Mouse (Mus musculus) midbrain, embryonic 14.5 days (tissue): ENCODE data around the gene Sirt4. TPM values are rescaled to one million over a fixed set of nuclear protein-coding genes. Genes with fewer than 3 reads are reported as not detected.
"Not testable (repeated sequence)": the region's sequence is repeated elsewhere in the genome, so short reads cannot be mapped to it uniquely, and the experiment has no call there.

Experiments used
- ATAC-seq: fragments of 200-750 bp; cut with Nextera tagmentation; 2 replicates; pipeline ENCODE4 v1.8.0; 2017; ENCODE audit warnings: moderate number of reproducible peaks, moderate library complexity; ENCODE audit not compliant: low FRiP score, low TSS enrichment
- DNase-seq: peaks from one replicate; pipeline ENCODE4 v3.0.0-alpha.2; 2015
- H3K27ac ChIP-seq: fragments of 300-500 bp; sonication (generic); replicated peaks from 2 replicates; pipeline ENCODE4 v1.5.1; 2014; ENCODE audit warnings: mild to moderate bottlenecking, low read depth, low read length, moderate library complexity
- H3K27me3 ChIP-seq: fragments of 300-500 bp; sonication (generic); 2 replicates; pipeline ENCODE4 v1.6.1; 2014; ENCODE audit warnings: low read length, control low read depth, mixed read lengths; ENCODE audit not compliant: control insufficient read depth, insufficient read depth
- H3K36me3 ChIP-seq: fragments of 300-500 bp; sonication (generic); 2 replicates; pipeline ENCODE4 v1.6.1; 2014; ENCODE audit warnings: low read length, control low read depth; ENCODE audit not compliant: control insufficient read depth, insufficient read depth
- H3K4me1 ChIP-seq: fragments of 300-500 bp; sonication (generic); 2 replicates; pipeline ENCODE4 v1.6.1; 2014; ENCODE audit warnings: mild to moderate bottlenecking, antibody characterized with exemption, low read length, control low read depth; ENCODE audit not compliant: control insufficient read depth, insufficient read depth
- H3K4me2 ChIP-seq: fragments of 300-500 bp; sonication (generic); 2 replicates; pipeline ENCODE4 v1.6.1; 2014; ENCODE audit warnings: mild to moderate bottlenecking, low read length, moderate library complexity
- H3K4me3 ChIP-seq: fragments of 300-500 bp; sonication (generic); replicated peaks from 2 replicates; pipeline ENCODE4 v1.5.1; 2014; ENCODE audit warnings: low read depth, low read length
- H3K9ac ChIP-seq: fragments of 300-500 bp; sonication (generic); replicated peaks from 2 replicates; pipeline ENCODE4 v1.6.1; 2014; ENCODE audit warnings: mild to moderate bottlenecking, low read length, moderate library complexity
- H3K9me3 ChIP-seq: fragments of 300-500 bp; sonication (generic); 2 replicates; pipeline ENCODE4 v1.6.1; 2016; ENCODE audit warnings: low read length, control low read depth, mixed read lengths; ENCODE audit not compliant: control insufficient read depth
- WGBS: fragments of 180-500 bp; shearing (Covaris S2); extraction: QIAGEN DNeasy Blood & Tissue Kit; methylation state at CpG from one replicate; pipeline ENCODE4 v1.1.7; 2014; 5-methylcytosine and 5-hydroxymethylcytosine counted together
- polyA plus RNA-seq: library from polyadenylated mRNA; unstranded; fragments of >200 nt; fragmentation: Nextera tagmentation; extraction: Ambion mirVana; gene quantifications from 2 replicates; pipeline ENCODE4 v1.2.1, GENCODE M21; 2014

The Sirt4 gene
- polyA plus RNA-seq, 1 experiment from 2014 or later: 23.8 TPM

- no peak for DNase-seq
- H3K27ac ChIP-seq: no peak overlapping the region
- no peak overlapping the region for H3K4me3 ChIP-seq
- no peak for ATAC-seq
- 0 out of 2 replicates have a peak, but pooled peaks cover 3% of the 10 kb centered on the region for H3K4me1 ChIP-seq
- no peaks in the 10 kb centered on the region for H3K9me3 ChIP-seq
- H3K4me2 ChIP-seq: no peak overlapping the region
- 91% methylated on average over 4 of the region's 4 CpGs for WGBS
- H3K9ac ChIP-seq: no peak overlapping the region; the same call in 1 of the 2 replicates
- H3K27me3 ChIP-seq: no peaks in the 10 kb centered on the region
- no peaks in the 10 kb centered on the region for H3K36me3 ChIP-seq
Observed at GRCm38 (mm10) chr5:115525416-115525815, 40.9 kb upstream of the Sirt4 start.

GRCm38 (mm10) chr5:115524471-115524870 is 39.9 kb upstream of the Sirt4 start:
- no peaks in the 10 kb centered on the region for H3K27me3 ChIP-seq
- no peak overlapping the region for H3K4me3 ChIP-seq
- H3K36me3 ChIP-seq: no peaks in the 10 kb centered on the region
- 63% methylated on average over 12 of the region's 12 CpGs for WGBS
- DNase-seq (no peak), ATAC-seq (no peak)
- no peak overlapping the region; the same call in 1 of the 2 replicates for H3K27ac ChIP-seq
- no peaks in the 10 kb centered on the region for H3K4me1 ChIP-seq
- H3K9me3 ChIP-seq: no peaks in the 10 kb centered on the region
- H3K4me2 ChIP-seq: no peak overlapping the region
- H3K9ac ChIP-seq: no peak overlapping the region

- ATAC-seq: no peak
- H3K4me1 ChIP-seq: no peaks in the 10 kb centered on the region
- no peak overlapping the region for H3K4me2 ChIP-seq
- H3K9me3 ChIP-seq: no peaks in the 10 kb centered on the region
- no peaks in the 10 kb centered on the region for H3K36me3 ChIP-seq
- WGBS: 5% methylated on average over 15 of the region's 15 CpGs
- no peak overlapping the region for H3K27ac ChIP-seq
- no peak for DNase-seq
- no peaks in the 10 kb centered on the region for H3K27me3 ChIP-seq
- no peak overlapping the region for H3K9ac ChIP-seq
- H3K4me3 ChIP-seq: no peak overlapping the region
Observed at GRCm38 (mm10) chr5:115523971-115524370, 39.4 kb upstream of the Sirt4 start.

- no peak overlapping the region for H3K9ac ChIP-seq
- H3K4me2 ChIP-seq: no peak overlapping the region
- H3K27me3 ChIP-seq: no peaks in the 10 kb centered on the region
- H3K9me3 ChIP-seq: no peaks in the 10 kb centered on the region
- H3K4me3 ChIP-seq: no peak overlapping the region
- WGBS: 80% methylated on average over 15 of the region's 15 CpGs
- no peaks in the 10 kb centered on the region for H3K4me1 ChIP-seq
- DNase-seq: no peak
- no peaks in the 10 kb centered on the region for H3K36me3 ChIP-seq
- H3K27ac ChIP-seq: no peak overlapping the region
- ATAC-seq: no peak
Observed at GRCm38 (mm10) chr5:115522981-115523499, 38.5 kb upstream of the Sirt4 start.

- Histone ChIP-seq H3K9ac (no peak overlapping the region; the same call in 1 of the 2 replicates), H3K4me1 (no peaks in the 10 kb centered on the region), H3K27me3 (no peaks in the 10 kb centered on the region), H3K27ac (no peak overlapping the region), H3K36me3 (no peaks in the 10 kb centered on the region), H3K4me2 (no peak overlapping the region), H3K9me3 (no peaks in the 10 kb centered on the region), H3K4me3 (no peak overlapping the region)
- WGBS: 90% methylated on average over 4 of the region's 4 CpGs
- DNase-seq: no peak
- ATAC-seq: no peak
Observed at GRCm38 (mm10) chr5:115522531-115522930, 38.0 kb upstream of the Sirt4 start.

- DNase-seq (no peak), ATAC-seq (no peak)
- Histone ChIP-seq H3K4me3 (no peak overlapping the region), H3K9me3 (no peaks in the 10 kb centered on the region), H3K4me1 (no peaks in the 10 kb centered on the region), H3K9ac (no peak overlapping the region), H3K27ac (no peak overlapping the region), H3K27me3 (no peaks in the 10 kb centered on the region), H3K36me3 (no peaks in the 10 kb centered on the region), H3K4me2 (no peak overlapping the region)
- WGBS: 84% methylated on average over 20 of the region's 21 CpGs
Observed at GRCm38 (mm10) chr5:115521553-115522461, 37.3 kb upstream of the Sirt4 start.

GRCm38 (mm10) chr5:115520325-115520869 is 35.9 kb upstream of the Sirt4 start:
- H3K36me3 ChIP-seq: no peaks in the 10 kb centered on the region
- WGBS: 76% methylated on average over 21 of the region's 21 CpGs
- H3K4me1 ChIP-seq: no peaks in the 10 kb centered on the region
- H3K9me3 ChIP-seq: no peaks in the 10 kb centered on the region
- H3K9ac ChIP-seq: no peak overlapping the region
- H3K27ac ChIP-seq: 0 out of 2 replicates have a peak overlapping the region, but pooled peaks have one; percentile 8
- H3K4me3 ChIP-seq: no peak overlapping the region
- no peak for DNase-seq
- no peak for ATAC-seq
- no peaks in the 10 kb centered on the region for H3K27me3 ChIP-seq
- H3K4me2 ChIP-seq: no peak overlapping the region

GRCm38 (mm10) chr5:115518214-115518613 is 33.7 kb upstream of the Sirt4 start:
- H3K9me3 ChIP-seq, H3K27ac ChIP-seq, H3K9ac ChIP-seq, H3K4me1 ChIP-seq, H3K27me3 ChIP-seq, H3K36me3 ChIP-seq, H3K4me3 ChIP-seq, DNase-seq, ATAC-seq, H3K4me2 ChIP-seq: not testable (repeated sequence)
- WGBS: 92% methylated on average over 8 of the region's 8 CpGs
